Mouse (Mus musculus): ENCODE results near the gene Ltk.

Gene Ltk

DNA sequence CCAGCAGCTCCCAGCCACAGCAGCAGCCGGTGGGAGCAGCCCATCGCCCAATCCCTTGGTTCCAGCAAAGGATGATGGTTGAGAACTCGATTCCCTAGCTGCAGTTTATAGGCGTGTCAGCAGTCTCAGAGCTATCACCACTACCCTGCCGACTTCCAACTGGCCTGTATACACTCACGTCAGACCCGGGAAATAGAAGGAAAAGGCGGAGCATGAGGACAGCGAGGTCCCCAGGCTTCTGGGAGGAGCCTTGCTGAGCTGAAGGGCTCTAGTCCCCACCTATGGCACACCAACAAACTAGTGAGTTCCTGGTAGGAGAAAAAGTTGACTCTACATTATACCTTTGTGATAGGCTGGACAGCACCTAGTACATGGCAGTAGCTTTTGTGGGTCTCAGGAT, at the start of gene Ltk:
Gene Ltk, minus strand, starts transcription at position 181 of the 400 bp plus-strand sequence.
- no peak for DNase-seq (ENCODE audit: low spot score)

DNA sequence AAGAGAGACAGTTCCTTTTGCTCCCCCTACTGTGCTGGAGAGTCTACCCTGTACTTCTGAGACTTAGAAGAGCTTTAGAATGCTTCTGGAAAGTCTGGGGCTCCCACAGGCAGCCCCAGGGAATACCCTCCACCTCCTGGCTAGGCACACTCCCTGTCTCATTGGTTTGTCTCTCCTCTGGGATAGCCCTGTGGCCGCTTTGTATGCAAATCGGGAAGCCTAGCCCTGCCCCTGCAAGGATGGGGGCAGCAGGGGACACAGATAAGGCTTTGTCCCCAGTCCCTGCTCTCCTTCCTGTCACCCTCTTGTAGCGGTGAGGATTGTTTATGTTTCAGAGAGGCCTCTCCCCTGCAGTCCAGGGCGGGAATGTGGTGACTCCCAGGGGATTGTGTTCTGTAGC, 48.6 kb upstream of the Ltk start:
- no peak for DNase-seq (ENCODE audit: low spot score)

DNA sequence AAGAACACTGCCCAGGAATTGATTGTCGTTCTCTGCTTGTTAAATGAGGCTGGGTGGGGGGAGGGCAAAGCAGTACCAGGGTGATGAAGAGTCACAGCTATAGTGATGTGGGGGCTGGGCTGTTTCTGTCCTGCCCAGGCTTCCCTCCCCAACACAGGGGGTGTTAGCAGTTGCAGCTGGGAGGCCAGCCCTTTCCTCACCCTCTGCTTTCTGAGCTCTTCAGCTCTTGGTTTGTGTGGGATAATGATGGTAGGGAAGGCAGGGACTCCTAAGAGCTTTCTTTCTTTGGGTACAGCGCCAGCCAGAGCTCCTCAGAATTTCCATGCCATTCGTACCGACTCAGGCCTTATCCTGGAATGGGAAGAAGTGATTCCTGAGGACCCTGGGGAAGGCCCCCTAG, 48.2 kb upstream of the Ltk start:
- no peak for DNase-seq (ENCODE audit: low spot score)

DNA sequence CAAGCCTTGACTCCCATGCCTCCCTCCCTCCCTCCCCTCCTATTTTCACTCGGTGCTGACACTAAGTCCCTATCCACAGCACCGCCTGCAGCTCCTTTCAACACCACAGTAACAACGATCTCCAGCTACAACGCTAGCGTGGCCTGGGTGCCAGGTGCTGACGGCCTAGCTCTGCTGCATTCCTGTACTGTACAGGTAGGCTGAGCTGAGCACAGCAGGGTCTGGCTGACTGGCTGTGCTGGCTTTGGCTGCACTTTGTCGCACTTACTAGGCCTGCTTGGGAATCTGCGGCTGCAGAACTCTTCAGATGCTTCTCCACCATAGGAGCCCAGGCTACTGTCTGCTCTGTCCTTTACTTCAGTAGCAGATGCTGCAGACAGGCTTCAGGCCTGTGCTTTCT, 45.3 kb upstream of the Ltk start:
- DNase-seq (ENCODE audit: low spot score), result no peak

DNA sequence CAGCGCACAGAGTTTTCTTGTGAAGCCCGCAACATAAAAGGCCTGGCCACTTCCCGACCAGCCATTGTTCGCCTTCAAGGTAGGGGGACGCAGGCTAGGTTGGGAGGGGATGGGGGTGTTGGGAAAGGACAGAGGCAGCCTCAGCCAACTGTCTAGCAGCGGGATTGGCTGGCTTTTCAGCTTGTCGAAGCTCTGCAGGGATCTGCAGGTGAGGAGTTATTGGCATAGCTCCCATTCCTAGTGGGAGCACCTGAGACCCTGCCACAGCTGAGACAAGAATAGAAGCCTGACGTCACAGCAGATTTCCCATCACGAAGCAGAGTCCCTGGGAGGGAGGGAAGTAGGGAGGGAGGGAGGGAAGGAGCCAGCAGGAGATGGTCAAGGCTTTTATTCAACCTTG, 44.5 kb upstream of the Ltk start:
- no peak for DNase-seq (ENCODE audit: low spot score)

DNA sequence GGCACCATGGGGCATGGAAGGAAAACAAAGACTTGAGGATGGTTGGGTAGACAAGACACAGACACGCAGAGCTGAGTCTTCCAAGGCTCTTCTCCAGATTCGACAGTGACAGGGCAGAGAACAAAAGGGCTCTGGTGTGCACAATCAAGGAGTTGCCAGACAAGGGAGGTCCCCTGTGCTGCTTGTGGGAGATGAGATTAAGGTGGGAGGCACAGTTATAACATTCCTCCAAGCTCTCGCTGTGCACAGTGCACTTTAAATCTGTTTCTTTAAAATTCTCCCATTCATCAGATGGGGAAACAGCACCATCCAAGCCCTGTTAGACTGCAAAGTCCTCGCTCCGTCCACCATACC, 44.0 kb upstream of the Ltk start:
- DNase-seq (ENCODE audit: low spot score), result no peak

DNA sequence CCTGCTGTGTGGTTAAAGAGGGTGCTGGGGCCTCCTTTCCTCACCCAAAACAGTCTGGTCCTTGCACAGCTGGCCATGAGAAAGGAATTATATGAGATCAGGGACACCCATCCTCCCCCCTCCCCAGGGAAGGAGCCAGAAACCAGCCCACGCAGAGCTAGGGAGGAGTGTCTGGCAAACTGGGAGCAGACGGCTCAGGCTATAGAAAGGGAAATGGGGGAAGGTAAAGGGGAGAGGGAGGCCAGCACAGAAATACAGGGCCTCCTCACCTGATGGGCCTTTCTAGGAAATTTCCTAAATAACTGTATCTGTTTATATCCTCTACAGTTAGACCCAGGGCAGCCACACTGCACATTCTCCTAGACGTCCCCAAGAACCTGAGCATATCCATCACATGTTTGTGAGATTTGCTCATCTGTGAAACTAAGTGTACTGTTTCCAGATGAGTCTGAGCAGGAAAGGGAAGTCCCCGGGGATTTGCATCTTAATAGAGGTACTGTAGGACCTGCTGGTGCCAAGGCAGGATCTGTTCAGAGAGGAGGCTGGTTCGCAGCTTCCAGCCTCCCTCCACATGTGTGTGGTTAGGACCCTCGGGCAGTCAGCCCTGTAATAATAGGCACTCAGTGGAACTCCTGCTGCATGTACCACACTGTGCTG, 43.5 kb upstream of the Ltk start:
- no peak for DNase-seq (ENCODE audit: low spot score)

DNA sequence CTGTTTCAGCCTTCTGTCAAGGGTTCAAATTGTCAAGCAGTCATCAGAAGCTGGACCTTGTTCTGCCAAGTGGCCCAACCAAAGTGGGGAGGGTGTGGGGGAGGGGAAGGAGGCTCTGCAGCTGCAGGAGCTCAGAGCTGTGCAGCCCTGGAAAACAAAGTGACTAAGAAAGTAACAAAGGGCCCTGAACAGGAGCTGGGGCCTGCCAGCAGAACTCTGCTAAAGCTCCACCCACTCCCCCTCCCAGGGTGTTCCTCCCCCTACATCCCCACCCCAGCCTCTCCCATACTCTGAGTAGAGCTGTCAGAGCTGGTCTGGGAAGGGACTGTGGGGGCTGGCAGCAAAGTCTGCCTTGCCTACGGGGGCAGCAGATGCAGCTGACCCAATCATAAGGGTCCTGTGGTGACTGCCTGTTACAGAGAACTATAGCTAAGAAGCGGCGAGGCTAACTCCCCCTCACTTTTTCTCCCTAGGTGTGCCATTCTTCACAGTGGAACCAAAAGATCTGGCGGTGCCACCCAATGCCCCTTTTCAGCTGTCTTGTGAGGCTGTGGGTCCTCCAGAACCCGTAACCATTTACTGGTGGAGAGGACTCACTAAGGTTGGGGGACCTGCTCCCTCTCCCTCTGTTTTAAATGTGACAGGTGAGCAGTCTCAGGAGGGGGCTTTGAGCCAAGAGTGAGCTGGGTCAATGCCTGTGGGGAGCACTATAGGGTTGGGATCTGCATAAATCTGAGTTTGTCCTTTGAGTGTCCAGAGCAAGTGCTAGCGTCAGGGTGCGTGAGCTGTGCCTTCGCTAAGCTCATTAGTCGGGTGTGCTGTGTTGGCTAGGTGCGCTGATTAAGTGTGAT, 42.8 kb upstream of the Ltk start:
- no peak for DNase-seq (ENCODE audit: low spot score)

DNA sequence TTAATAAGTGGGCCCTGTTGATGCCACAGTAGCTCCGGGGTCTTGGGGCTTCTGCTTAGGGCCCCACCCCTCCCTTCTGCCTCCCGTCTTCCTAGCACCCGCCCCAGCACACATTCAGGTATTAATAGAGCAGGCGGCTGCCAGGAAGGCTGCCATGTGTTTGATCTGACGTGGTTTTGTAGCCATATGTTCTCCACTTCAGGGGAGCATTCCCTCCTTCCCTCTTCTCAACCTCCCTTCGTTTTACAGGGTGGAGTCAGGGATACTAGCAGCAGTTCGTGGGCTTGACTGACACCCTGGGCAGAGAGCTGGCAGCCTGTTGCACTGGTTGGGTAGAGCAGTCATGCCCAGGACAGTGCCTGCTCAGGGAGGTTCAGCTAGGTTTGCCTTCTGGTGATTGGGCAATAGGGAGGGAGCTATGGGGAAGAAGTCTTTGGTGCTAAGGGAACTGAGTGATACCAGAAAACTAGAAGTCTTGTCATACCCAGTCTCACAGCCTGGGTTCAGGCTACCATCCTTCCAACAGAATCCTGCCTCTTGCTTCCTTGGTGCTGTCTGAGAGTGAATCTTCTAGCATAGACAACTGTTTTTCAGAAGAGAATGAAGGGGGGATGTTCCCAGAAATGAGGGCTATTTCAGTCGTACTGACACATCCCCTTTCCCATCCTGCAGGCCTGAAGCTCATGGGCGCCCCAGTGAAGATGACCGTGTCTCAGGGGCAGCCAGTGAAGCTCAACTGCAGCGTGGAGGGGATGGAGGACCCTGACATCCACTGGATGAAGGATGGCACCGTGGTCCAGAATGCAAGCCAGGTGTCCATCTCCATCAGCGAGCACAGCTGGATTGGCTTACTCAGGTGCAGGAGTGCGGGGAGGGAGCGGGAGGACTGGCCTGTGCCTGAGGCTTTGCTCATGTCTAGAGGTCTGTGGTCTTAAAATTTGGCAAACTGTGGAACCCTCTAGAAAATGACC, 40.9 kb upstream of the Ltk start:
- DNase-seq (ENCODE audit: low spot score), result no peak

DNA sequence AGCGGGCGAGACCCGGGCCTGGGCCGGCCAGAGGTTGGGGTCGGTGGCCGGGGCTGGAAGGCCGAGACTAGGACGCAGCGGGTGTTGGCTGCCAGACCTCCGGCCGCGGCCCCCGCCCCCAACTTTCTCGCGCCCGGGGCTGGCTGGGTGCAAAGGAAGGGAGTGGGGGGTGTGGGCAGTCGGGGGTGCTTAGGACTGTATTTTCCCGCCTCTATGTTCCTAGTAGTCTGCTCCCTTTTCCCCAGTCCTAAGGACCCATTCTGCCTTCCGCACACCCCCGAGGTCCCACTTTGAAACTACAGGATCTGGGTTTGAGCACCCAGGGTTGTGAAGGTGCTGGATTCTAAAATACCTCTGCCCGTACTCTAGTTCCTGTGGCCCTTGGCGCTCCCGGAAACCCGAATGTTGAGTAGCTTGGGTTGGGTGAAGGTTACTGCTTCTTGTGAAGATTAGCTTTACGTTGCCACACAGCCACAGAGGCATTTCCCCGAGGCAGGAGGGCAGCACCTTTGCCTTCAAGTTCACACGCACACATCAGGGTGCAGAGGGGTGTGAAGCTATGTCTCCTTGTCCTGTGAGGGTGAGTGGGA, 39.8 kb upstream of the Ltk start:
- no peak for DNase-seq (ENCODE audit: low spot score)

DNA sequence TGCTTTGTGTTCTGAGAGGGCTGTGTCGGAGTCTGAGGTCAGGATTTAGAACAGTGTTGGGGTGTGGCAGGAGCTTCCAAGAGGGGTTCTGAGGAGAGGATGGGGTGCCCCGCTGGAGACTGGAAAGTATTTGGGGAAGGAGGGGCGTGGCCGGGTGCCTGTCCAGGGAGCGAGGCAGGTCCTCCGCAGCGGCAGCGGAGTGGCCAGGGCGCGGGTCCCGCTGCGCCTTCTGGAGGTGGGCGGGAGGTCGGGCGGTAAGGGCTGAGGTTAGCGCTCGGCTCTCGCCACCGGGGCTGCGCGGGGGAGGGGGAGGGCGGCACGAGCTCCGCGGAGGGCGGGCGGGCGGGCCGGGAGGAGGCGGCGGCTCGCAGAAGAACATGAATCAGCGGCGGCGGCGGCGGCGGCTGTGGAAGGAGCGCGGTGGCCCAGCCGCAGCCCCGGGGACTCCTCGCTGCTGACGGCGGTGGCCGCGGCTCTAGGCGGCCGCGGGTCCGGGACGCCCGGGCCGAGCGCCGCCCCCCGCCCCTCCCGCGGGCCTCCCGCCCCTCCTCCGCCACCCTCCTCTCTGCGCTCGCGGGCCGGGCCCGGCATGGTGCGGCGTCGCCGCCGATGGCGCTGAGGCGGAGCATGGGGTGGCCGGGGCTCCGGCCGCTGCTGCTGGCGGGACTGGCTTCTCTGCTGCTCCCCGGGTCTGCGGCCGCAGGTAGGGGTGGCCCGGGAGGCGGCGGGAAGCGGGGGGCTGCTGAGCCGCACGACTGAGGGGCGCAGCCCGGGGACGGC, 39.1 kb upstream of the Ltk start:
- no peak for DNase-seq (ENCODE audit: low spot score)

DNA sequence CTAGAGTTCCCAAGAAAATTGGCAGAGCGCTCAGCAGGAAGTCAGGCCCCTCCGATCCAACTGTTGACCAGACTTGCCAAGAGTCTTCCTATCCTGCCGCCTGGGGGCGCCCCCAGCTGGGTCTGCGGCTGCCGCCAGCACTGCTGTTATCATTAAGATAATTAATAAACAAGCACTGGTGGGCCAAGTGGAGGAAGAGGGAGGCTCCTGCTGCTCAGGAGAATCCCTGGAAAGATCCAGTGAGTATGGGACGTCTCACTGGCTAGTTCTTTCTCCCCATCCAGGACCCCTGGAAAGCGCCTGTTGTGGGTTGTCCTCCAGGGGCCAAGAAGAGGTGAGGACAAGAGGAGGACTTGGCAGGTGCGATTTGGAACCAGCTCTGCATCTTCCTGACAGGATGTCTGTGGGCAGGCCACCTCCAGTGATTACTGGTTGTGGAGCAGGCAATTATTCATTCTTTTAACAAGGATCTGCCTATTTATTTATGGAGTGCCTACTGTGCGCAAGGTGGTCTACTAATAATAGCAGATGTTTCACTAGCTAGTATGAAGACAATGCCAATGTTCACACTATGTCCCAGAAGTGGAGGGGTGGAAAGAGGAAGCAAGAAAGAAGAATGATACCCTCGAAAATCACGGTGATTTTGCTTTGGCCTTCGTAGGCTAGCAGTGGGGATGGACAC, 38.2 kb upstream of the Ltk start:
- no peak for DNase-seq (ENCODE audit: low spot score)

DNA sequence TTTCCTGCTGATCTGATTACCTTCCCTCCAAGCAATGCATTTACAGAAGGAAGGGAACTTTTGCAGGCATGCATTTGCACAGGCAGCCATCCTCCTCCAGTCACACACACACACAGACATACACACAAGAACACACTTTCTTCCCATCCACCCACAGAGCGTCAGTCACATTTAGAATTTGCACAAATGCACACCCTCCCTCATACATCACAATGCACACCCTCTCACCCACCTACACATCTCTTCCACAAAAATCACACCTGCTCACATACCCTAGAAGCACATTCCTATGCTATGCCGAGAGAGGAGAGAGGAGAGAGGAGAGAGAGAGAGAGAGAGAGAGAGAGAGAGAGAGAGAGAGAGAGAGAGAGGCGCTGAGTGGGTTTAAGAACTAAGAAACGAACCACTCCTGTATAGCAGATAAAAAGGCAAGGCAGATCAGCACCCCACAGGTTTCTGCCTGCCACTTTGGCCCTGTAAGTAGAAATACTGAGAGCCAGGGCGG, 37.1 kb upstream of the Ltk start, which contains the start of gene Tyro3:
Gene Tyro3, plus strand, starts transcription at position 455 of the 505 bp plus-strand sequence.
- no peak for DNase-seq (ENCODE audit: low spot score)

DNA sequence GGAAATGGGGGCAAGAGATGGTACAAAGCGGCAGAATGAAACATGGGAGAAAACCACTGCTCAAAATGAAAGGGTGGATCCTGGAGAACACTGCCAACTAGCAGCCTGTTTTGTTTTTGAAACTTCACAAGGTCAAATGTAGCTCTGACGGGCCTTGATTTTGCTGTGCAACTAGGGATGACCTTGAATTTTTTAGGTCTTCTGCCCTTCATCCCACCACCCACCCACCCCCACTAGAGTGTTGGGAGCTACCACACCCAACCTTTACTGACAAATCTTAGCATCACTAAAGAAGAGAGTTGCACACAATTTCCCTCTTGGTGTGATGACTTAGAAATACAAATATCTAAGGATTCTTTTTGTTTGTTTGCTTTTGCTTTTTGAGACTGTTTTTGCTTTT, 29.8 kb upstream of the Ltk start:
- no peak for DNase-seq (ENCODE audit: low spot score)

DNA sequence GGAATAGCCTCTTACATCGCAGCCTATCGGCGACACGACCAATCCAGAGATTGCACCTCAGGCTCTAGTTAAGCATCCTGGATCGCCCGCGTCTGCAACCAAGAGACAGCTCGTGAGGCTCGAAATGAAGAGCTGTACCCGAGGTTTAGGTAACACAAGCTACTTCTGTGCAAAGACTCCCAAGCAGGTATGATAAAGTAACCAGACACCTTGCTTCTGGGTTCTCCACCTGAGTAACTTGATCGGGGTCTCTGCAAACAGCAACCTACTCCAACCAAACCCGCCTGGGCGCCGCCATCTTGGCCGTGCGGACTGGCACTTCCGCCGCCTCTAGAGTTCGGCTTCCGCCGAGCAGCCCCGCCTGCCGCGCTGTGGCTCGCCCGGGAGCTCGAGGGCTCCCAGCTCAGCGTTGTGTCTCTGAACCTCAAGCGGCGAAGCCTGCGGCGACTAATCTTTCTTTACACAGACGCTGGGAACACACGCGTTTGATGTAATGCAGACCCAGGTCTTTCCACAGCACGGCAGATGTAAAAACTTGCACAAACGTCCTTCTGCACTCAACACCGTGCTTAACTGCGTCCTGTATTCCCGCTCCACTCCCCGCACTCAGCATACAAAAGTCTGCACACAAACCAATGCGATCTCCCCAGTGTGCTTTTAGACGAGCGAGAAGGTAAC, 27.1 kb upstream of the Ltk start, which contains the start of gene Rpap1:
Gene Rpap1, minus strand, starts transcription at position 332 of the 678 bp plus-strand sequence.
- no peak for DNase-seq (ENCODE audit: low spot score)

DNA sequence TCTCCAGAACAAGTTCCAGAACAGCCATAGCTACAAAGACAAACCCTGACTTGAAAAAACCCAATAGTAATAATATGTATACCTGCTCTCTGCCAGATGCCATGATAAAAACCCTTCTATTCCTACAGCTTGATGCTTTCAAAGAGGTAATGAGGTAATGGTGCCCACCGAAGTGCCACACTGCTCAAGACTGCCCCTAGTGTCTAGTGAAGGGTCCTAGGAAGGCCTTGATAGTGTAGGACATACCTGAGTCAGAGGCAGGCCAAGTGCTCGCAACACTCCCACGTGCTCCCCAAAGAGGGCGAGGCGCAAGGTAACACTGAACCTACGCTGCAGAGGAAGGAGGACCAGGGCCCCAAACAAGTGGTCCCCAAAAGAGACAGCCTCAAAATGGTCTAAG, 7.0 kb upstream of the Ltk start:
- no peak for DNase-seq (ENCODE audit: low spot score)

DNA sequence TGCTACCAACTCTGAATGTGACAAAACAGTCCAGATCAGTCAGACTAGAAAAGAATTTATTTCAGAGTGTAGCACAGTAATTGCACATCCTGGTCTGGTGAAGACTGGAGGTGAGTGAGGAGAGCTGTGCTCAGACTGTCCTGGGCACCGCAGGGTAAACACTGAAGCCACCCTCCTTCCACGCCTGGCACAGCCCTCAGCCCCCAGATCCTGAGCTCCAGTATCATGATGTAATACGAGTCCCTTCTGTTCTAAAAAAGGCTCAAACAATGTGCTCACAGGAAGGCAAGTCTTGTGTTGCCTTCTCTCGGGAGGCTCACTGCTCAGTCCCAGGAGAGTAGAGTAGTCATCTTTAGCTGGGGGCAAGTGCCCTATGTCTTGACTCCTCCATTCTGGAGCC, 3.7 kb upstream of the Ltk start:
- DNase-seq (ENCODE audit: low spot score), result no peak

DNA sequence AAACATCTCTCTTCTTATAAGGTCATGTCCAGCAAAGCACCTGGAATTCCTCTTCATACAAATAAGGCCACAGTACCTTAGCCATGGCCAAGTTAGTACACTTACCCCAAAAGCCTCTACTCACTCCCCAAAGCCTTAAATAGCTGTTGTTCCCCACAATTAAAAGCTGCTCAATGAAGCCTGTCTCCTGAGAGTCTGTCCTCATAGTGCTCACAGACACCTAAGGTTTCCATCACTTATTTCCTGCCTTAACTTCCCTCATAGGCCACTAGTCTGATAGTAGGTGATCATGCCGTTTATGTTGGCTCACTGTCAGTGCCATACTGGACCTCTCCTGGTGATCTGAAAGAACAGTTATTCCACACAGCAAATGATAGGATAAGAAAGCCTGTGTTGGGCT, 2.0 kb upstream of the Ltk start:
- no peak for DNase-seq (ENCODE audit: low spot score)

DNA sequence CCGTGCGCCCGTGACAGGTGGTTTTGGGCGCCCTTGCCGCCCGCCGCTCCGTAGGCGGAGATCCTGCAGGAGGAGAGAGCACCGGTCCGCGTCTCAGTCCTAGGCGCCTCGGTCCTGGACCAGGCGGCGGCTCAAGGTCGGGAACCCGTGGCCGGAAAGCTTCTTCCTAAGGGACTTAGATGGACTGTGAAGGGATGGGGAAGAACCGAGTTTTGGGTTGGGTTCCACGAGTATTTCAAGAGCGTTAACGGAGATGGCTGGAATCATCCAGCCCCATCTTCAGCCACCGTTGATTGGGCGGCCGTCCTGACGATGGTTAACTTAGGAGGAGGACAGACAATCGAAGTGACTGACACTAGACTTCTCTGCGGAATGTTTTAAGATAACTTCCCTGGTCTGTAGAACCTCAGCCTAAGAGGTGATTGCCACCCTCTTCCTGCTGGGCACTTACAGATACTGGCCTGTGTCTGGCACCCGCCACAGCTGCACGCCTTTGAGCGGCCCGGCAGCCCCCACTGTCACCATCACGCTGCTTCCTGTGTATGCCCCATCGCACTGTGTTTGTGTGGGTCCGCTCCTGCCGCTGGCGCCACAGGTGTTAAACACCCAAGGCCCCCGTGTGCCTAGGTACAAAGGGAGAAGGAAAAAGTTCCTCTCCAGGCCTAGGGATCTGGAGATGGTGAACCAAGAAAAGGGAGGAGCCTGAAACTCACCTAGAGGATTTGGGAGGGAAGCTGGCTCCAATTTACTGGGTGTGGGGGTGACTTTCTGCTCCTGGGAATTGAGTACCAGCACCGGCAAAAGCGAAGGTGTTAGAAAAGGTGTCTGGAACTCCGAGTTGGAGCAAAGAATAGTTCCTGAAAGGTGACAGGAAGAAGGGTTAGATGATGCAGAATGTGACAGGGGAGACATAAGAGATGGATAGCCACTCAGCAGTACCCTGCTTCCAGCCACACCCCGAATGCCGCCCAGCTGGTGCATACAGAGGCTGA, 1.1 kb downstream of the Ltk start:
- no peak for DNase-seq (ENCODE audit: low spot score)

Data from left cerebral cortex, adult 11 months (tissue).